Mouse (Mus musculus) forebrain, embryonic 16.5 days (tissue): Measurements from ENCODE around the gene Irf2. TPM values are rescaled to one million over a fixed set of nuclear protein-coding genes. Genes with fewer than 3 reads are reported as not detected.

ENCODE experiments used
- polyA plus RNA-seq: library from polyadenylated mRNA; unstranded; fragments of >200 nt; fragmentation: Nextera tagmentation; extraction: Ambion mirVana; gene quantifications from 2 replicates; pipeline ENCODE4 v1.2.1, GENCODE M21; 2015

Irf2 gene
- polyA plus RNA-seq, 1 experiment from 2014 or later: 11.2 TPM

Other genes with a start within 250 kb of the Irf2 start
- gene Cenpu, start 187.7 kb upstream of the Irf2 start, polyA plus RNA-seq: 8.8 and 15.1 TPM in 2 replicates
- 9.5 and 12.6 TPM in 2 replicates for gene Primpol, start 122.5 kb upstream of the Irf2 start, polyA plus RNA-seq
- 315 and 322 TPM in 2 replicates for gene Casp3, start 122.4 kb upstream of the Irf2 start, polyA plus RNA-seq
- 0.11 and 0.35 TPM in 2 replicates for gene Enpp6, start 247.2 kb downstream of the Irf2 start, polyA plus RNA-seq